Mouse (Mus musculus) C2C12 (cell line): ENCODE data around the gene Tsr3. TPM values are rescaled to one million over a fixed set of nuclear protein-coding genes. Genes with fewer than 3 reads are reported as not detected.

Source experiments
- H3K27me3 ChIP-seq: one replicate; pipeline ENCODE4 v1.6.1; 2011; ENCODE audit not compliant: control insufficient read depth, insufficient read depth, insufficient read length
- H3K36me3 ChIP-seq: one replicate; pipeline ENCODE4 v1.6.1; 2011; ENCODE audit not compliant: control insufficient read depth, insufficient read depth
- H3K4me3 ChIP-seq: one replicate; pipeline ENCODE4 v1.5.1; 2011; ENCODE audit warnings: mild to moderate bottlenecking, control low read depth; ENCODE audit not compliant: poor library complexity, insufficient read depth, severe bottlenecking
- H3K79me2 ChIP-seq: one replicate; pipeline ENCODE4 v1.6.1; 2011; ENCODE audit not compliant: control insufficient read depth, insufficient read depth
- H3K79me3 ChIP-seq: one replicate; pipeline ENCODE4 v1.6.1; 2011; ENCODE audit warnings: low read depth, control low read depth
- H3ac ChIP-seq: one replicate; pipeline ENCODE3; 2011; ENCODE audit warnings: low read depth; ENCODE audit not compliant: control insufficient read depth, insufficient read length
- CEBPB ChIP-seq: IDR thresholded peaks from one replicate; pipeline ENCODE4 v1.6.1; 2011; ENCODE audit warnings: low read depth, mild to moderate bottlenecking, control low read depth, moderate library complexity
- CTCF ChIP-seq: IDR thresholded peaks from one replicate; pipeline ENCODE4 v1.5.1; 2011; ENCODE audit not compliant: control insufficient read depth, insufficient read depth, insufficient read length
- FOSL1 ChIP-seq: IDR thresholded peaks from one replicate; pipeline ENCODE4 v1.8.0; 2011; ENCODE audit warnings: mild to moderate bottlenecking, low read length; ENCODE audit not compliant: poor library complexity, insufficient read depth, severe bottlenecking
- MAX ChIP-seq: IDR thresholded peaks from one replicate; pipeline ENCODE4 v1.6.1; 2011; ENCODE audit warnings: mild to moderate bottlenecking, control low read depth
- MYOD1 ChIP-seq: IDR thresholded peaks from one replicate; pipeline ENCODE4 v1.6.1; 2011; ENCODE audit warnings: low read depth; ENCODE audit not compliant: control insufficient read depth, insufficient read length
- MYOG ChIP-seq: IDR thresholded peaks from one replicate; pipeline ENCODE4 v1.6.1; 2011; ENCODE audit not compliant: control insufficient read depth, insufficient read length; ENCODE audit errors: extremely low read depth
- USF1 ChIP-seq: IDR thresholded peaks from one replicate; pipeline ENCODE4 v1.6.1; 2011; ENCODE audit warnings: low read depth, mild to moderate bottlenecking, control low read depth, moderate library complexity
- microRNA-seq: library from miRNA; unstranded; fragments of <30 nt; microRNA quantifications from one replicate; pipeline ENCODE4, GENCODE M21; 2019; ENCODE audit warnings: borderline microRNAs expressed
- polyA plus RNA-seq: library from polyadenylated mRNA; unstranded; fragments of >200 nt; fragmentation: generic; extraction: Trizol; gene quantifications from one replicate; pipeline ENCODE4 v1.2.1, GENCODE M21; 2012; ENCODE audit warnings: missing spikeins

The Tsr3 gene
- polyA plus RNA-seq, 1 experiment: 39.3 TPM

- Histone ChIP-seq H3ac (no peak overlapping the region), H3K27me3 (peaks cover 23% of the 10 kb centered on the region), H3K79me3 (peaks cover 23% of the 10 kb centered on the region), H3K36me3 (peaks cover 9% of the 10 kb centered on the region), H3K4me3 (no peak overlapping the region), H3K79me2 (peaks cover 24% of the 10 kb centered on the region)
- TF ChIP-seq MAX: no peak
- no peak for TF ChIP-seq FOSL1
- TF ChIP-seq CEBPB: no peak
- no peak for TF ChIP-seq MYOG
- no peak for TF ChIP-seq USF1
- no peak for TF ChIP-seq MYOD1
- no peak for TF ChIP-seq CTCF
Observed at GRCm38 (mm10) chr17:25275833-25276232, 35.9 kb downstream of the Tsr3 start.

- no peaks in the 10 kb centered on the region for H3K79me2 ChIP-seq
- no peak overlapping the region for H3K4me3 ChIP-seq
- no peaks in the 10 kb centered on the region for H3K36me3 ChIP-seq
- no peak overlapping the region for H3ac ChIP-seq
- peaks cover 14% of the 10 kb centered on the region for H3K27me3 ChIP-seq
- H3K79me3 ChIP-seq: no peaks in the 10 kb centered on the region
- TF ChIP-seq MYOD1: no peak
- TF ChIP-seq MYOG: no peak
Observed at GRCm38 (mm10) chr17:25282133-25282532, 42.2 kb downstream of the Tsr3 start.

GRCm38 (mm10) chr17:25285033-25285432 is 45.1 kb downstream of the Tsr3 start:
- Histone ChIP-seq H3ac (no peak overlapping the region), H3K79me3 (no peaks in the 10 kb centered on the region), H3K36me3 (no peaks in the 10 kb centered on the region), H3K27me3 (no peaks in the 10 kb centered on the region), H3K4me3 (no peak overlapping the region), H3K79me2 (no peaks in the 10 kb centered on the region)
- TF ChIP-seq CTCF (peak; percentile 60), MAX (no peak)

GRCm38 (mm10) chr17:25288842-25289241 is 48.9 kb downstream of the Tsr3 start:
- TF ChIP-seq MYOD1 (no peak), CTCF (peak; percentile 89)
- Histone ChIP-seq H3ac (no peak overlapping the region), H3K79me2 (no peaks in the 10 kb centered on the region), H3K27me3 (peaks cover 15% of the 10 kb centered on the region), H3K36me3 (no peaks in the 10 kb centered on the region), H3K4me3 (no peak overlapping the region), H3K79me3 (no peaks in the 10 kb centered on the region)

GRCm38 (mm10) chr17:25290411-25290810 is 50.4 kb downstream of the Tsr3 start:
- no peak for TF ChIP-seq MYOD1
- no peak for TF ChIP-seq FOSL1
- TF ChIP-seq CTCF: no peak
- Histone ChIP-seq H3ac (no peak overlapping the region), H3K4me3 (no peak overlapping the region), H3K79me2 (no peaks in the 10 kb centered on the region), H3K79me3 (no peaks in the 10 kb centered on the region), H3K36me3 (no peaks in the 10 kb centered on the region), H3K27me3 (peaks cover 26% of the 10 kb centered on the region)

Small RNA genes within 50 kb of the gene (microRNA-seq; reads per million reads assigned to microRNA genes)
- gene Mir3547: 0.32 reads per million

Other genes starting within 250 kb of the Tsr3 start
- gene Cramp1l, start 224.4 kb upstream of the Tsr3 start, polyA plus RNA-seq: 4.3 TPM
- 7.5 TPM for gene Ift140, start 224.1 kb upstream of the Tsr3 start, polyA plus RNA-seq
- gene Tmem204, start 156.6 kb upstream of the Tsr3 start, polyA plus RNA-seq: 0.37 TPM
- 18.3 TPM for gene Telo2, start 124.2 kb upstream of the Tsr3 start, polyA plus RNA-seq
- gene Ptx4, start 119.4 kb upstream of the Tsr3 start, polyA plus RNA-seq: not detected
- 19.9 TPM for gene Clcn7, start 106.8 kb upstream of the Tsr3 start, polyA plus RNA-seq
- gene Ccdc154, start 77.7 kb upstream of the Tsr3 start, polyA plus RNA-seq: not detected
- not detected for gene Gm38655, start 64.7 kb upstream of the Tsr3 start, polyA plus RNA-seq
- 14.3 TPM for gene BC003965, start 55.6 kb upstream of the Tsr3 start, polyA plus RNA-seq
- gene Unkl, start 51.8 kb upstream of the Tsr3 start, polyA plus RNA-seq: 1.8 TPM
- gene Gnptg, start within 50 bp of the Tsr3 start, polyA plus RNA-seq: 22.7 TPM
- 0.16 TPM for gene Baiap3, start 16.2 kb downstream of the Tsr3 start, polyA plus RNA-seq
- 405 TPM for gene Ube2i, start 34.5 kb downstream of the Tsr3 start, polyA plus RNA-seq
- gene Prss34, start 58.2 kb downstream of the Tsr3 start, polyA plus RNA-seq: not detected
- gene Prss28, start 68.5 kb downstream of the Tsr3 start, polyA plus RNA-seq: not detected
- not detected for gene Prss29, start 78.5 kb downstream of the Tsr3 start, polyA plus RNA-seq
- 2.5 TPM for gene Tpsab1, start 105.4 kb downstream of the Tsr3 start, polyA plus RNA-seq
- gene Tpsb2, start 126.1 kb downstream of the Tsr3 start, polyA plus RNA-seq: not detected
- gene Tpsg1, start 129.1 kb downstream of the Tsr3 start, polyA plus RNA-seq: not detected
- gene Cacna1h, start 193.6 kb downstream of the Tsr3 start, polyA plus RNA-seq: not detected
- not detected for gene Tekt4, start 214.4 kb downstream of the Tsr3 start, polyA plus RNA-seq